Mouse (Mus musculus) forelimb bud, embryonic 11.5 days (tissue): ENCODE measurements around the gene Mettl16.

Experiments used
- DNase-seq: peaks from one replicate; pipeline ENCODE4 v3.0.0-alpha.2; 2012; ENCODE audit warnings: low read depth, low spot score

Gene Mettl16

DNA sequence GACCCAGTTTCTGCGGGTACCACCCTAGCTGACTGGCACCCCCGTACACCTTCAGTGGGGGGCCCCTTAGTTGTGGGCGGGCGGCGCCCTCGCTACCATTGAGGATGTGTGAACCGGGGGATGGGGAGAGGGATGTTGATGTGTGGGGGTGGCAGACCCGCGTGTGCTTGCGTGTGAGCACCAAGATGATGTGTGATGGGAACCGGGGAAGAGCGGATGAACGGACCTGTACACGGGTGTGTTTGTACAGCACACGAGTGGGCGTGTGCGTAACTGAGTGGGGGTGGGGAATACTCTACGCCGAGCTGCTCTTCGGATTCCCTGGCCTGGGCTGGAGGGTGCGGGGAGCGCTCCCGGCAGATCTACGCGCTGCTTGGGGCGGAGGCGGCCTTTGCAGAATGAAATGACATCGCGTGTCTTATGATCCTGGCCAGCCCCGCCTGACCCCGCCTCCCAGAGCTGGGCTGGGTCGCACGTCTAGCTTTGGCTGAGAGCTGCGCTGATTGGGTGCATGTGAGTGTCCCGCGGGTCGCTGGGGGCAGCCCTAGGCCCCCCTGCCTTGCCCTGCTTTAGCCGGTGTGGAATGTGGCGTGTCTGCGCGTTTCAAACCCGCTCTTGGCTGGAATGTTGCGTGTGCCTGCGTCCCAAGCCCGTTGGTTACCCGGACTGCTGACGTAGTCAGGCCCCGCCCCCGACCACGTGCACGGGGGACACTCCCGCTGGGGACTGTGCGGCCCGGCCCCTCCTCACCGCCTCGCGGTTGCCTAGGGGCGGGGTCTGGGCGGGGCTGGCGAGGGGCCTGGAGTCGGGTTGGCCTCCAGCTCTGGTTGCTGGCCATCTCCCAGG, 61.2 kb downstream of the Mettl16 start:
- peak; percentile 98 for DNase-seq

DNA sequence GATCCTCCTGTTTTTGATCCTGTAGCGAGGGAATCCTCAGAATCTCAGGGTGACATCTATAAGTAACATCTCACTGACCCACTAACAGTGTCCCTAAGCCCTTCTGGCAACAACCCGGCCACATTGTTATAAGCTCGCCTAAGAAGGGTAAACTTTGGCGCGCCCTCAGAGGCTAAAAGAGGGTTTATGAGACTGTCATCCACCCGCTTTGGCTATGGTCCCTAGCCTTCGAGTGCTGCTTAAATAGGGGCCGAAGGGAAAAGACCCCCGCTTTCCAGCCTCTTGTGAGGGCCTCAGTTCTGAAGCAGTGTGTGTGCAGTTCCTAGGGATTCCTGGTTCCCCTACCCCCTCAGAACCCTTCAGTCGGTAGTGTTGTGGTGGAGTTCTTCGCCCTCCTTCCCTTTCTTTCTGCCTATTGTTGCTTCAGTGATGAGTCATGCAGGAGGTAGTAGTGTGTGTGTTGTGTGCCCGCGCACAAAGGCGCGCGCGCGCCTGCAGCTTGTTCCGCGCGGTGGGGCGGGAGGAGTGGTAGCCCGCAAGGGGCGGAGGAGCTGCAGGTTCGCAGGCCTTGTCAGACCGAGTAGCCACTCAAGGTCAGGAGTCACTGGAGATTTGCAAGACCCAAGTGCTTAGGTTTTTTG, 62.0 kb downstream of the Mettl16 start:
- peak; percentile 41 for DNase-seq

DNA sequence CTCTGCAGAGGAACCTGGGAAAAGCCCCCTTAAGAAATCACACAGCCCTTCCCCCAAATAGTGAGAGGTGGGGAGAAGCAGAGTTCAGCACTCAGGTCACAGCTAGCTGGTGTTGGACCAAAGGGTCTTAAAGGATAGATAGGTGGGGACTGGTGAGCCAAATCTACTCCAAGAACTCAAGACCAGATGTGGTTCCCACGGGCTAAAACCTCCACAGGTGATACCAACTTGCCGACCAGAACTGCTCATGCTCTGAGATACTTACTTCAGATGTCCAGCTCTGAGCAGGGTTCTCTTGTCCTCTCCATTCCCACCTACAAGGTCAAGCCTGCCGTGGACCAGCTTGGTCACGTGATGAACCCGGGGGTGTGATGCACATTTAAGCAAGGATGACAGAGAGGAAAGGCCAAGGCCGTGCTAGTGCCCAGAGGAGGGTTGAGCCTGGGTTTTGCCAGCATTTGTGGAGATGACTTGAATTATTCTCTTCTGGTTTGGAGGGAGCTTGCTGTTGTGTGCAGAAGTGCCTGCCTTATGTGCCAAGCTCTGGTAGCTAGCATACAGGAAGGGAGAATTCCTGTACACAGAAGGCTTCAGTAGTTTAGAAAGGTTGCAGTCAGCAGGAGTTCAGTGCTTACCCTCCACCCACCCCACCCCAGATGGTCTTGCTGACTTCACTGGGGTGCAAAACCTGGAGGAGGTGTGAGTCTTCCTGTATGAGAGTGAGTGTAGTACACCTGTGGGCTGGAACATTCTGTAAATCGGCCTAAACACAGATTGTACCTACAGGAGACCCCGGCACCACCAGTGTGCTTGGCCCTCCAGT, 63.1 kb downstream of the Mettl16 start:
- DNase-seq, result no peak

DNA sequence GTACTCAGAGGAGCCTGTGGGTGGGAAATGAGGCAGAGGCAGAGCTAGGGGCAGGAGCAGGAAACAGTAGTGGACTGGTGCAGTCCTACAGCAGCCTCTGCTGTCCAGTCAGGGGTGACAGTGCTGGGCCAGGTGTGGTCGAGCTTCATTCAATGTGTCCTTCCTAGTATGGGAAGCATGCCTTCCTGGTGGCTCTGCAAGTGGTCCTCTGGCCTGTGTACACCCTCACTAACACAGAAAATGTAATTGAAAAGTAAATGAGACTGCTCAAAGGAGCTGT, 63.7 kb downstream of the Mettl16 start:
- no peak for DNase-seq

DNA sequence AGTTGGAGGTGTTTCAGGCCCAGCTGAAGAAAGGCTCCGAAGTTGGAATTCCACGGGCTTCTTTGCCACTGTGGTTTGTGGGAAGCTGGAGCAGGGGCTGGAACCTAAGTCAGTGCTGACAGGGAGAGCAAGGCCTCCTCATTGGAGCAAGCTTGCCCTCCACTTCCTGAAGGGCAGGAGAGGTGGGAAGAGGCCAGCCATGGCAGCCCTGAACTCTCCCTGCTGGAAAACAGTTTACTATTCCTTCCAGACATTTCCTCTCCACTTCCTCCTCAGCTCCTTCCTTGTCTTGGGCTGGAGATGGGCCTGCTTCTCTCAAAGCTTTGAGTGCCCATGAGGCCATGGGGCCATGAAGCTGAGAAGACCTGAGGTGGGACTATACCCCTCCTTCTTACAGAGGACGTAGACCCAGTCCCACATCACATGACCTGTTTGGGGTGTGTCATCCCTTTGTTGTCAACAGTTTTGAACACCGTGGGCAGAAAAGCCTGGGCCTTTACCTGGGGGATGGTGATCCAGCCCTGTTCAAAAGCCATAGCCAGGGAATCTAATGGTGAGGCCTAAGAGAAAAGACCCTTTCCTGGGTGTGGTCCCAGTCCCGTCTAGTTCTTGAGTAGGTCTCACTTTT, 64.1 kb downstream of the Mettl16 start:
- DNase-seq, result no peak

DNA sequence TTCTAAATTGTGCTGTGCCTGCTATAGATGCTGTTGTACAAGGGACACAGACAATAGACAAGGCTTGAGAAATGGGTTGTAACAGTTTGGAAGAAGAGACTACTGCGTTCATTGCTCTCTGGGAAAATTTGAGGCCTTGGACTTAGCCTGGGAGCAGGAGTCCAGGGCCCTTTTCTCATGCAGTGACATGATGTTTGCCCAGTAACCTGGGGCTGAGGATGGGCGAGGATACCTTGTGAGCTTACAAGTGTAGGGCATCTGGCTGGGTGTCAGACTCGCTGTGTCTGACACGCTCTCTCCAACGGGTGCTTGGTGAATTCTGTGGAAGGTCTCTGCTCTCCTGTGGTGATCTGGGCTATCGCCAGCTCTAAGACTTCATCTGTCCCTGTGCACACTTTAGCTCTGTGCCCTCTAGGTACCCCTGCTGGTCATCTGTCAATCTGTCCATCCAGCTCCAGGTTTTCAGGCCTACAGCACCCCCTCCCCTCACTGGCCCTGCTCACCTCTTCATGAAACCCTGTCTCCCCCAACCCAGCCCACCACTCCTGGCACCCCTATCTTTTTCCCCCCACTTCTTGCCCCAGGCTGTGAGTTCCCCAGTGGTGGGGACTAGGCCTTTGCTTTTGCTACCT, 65.1 kb downstream of the Mettl16 start:
- no peak for DNase-seq

DNA sequence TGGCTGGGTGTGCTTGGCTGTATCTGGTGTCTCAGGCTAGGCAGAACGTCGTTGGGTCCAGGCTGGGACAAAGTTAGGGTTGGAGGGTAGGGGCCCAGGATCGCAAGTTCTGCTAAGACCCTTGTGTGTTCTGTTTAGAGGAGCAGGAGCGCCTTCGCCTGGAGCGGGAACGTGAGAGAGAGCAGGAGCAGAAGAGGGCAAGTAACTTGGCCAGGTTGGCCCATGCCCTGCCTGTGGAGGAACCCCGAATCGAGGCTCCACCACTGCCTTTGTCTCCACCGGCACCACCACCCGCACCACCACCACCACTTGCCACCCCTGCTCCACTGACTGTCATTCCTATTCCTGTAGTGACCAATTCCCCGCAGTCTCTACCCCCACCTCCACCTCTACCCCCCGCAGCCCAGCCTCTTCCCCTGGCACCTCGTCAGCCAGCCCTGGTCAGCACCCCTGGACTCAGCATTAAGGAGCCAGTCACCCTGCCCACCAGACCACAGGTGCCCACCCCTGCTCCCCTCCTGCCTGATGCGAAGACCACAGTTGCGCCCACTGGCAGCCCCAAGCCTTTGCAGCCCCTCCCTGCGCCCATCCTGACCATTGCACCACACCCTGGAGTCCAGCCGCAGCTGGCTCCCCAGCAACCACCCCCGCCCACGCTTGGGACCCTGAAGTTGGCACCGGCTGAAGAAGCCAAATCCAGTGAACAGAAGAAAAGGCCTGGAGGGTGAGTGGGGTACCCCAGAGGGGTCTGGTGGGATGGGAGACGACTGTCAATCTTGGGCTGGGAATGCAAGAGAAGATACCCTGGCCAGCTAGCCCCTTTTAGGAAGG, 65.8 kb downstream of the Mettl16 start:
- DNase-seq, result no peak

DNA sequence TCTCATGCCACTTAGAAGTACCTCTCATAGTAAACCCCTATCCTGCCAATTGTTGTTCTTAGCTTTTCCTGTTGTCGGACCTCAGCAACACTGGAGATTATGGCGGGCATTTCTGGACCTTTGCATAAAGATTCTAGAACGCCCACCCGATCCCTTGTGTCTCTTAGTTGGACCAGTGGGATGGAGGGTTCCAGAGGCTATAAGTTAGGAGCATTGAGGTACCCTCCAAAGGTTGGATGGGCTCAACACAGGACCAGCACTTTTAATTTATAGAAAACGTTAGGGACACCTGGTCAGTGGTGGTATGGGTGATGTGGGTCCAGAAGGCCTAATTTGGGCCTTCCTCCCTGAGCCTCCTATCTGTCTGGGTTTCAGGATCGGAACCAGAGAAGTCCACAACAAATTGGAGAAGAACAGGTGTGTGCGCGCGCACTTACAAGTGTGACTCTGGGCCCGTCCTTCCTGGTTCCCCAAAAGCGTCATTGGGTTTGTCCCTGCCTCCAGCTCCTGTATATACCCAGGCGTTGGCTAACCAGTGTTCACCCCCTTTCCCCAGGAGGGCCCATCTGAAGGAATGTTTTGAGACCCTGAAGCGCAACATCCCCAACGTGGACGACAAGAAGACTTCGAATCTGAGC, 66.5 kb downstream of the Mettl16 start:
- DNase-seq, result no peak

DNA sequence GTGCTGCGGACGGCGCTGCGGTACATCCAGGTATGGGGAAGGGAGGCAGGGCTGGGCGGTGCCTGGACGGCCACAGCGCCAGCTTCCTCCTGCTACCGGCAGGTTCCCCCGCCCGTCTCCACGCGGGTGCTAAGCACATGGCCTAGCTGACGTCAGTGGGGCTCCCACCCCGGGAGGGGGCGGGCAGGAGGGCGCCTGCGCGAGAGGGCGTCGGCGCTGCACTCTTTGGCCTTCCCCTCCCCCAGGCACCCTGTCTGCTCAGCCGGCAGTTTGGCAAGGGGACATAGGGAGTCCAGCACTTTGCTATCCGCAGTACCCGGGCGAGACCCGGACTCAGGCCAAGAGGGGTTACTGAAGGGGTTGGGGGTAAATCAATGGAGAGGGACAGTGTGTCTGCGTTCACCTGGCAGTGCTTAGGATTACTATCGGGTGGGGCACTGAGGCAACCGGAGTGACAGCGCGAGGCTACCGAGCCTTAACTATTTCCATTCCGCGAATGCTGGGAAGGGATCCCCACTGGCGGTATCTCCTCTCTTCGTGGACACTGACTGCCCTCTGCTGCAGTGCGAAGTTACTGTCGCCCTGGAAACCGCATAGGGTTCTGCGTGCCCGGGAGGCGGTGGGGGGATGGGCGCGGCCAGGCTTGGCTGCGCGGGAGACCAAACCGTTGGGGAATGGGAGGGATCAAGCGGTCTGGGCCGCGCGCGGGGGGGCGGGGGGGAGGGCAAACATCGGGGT, 67.2 kb downstream of the Mettl16 start:
- peak; percentile 87 for DNase-seq

DNA sequence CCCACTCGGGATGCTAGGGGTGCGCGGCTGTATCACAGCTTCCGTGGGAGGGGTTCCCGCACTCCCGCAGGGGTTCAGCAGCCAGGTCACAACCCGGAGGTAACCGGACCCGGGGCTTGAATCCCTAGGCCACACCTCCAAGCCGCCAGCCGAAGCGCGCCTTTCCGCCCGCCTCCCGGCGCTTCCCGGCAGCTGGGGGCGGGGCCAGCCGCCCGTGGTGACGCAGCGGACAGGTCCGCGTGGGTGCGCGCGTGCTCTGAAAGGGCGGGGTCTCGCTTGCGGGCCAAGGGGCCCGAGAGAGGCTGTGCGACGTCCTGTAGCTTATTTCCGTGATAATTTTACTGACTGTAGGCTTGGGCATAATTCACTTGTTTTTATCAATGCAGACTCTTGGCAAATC, 67.8 kb downstream of the Mettl16 start:
- peak; percentile 90 for DNase-seq

DNA sequence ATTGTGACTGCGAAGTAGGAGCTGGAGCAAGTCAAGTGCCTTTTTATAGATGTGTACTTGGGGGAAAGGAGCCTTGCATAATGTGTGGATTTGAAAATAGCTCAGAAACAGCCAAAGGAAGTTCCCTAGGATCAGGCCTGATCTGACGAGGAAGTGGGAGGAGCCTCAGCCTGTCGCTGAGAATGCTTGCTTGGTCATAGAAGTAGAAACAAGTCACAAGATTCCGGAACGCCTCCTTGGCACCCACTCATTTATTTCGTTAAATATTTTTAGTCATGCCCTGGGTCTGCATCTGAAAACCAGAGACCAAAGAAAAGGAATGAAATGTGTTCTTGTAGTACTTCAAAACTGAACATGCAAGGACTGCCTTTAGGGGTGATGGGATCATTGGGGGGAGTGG, 68.3 kb downstream of the Mettl16 start:
- DNase-seq, result no peak

DNA sequence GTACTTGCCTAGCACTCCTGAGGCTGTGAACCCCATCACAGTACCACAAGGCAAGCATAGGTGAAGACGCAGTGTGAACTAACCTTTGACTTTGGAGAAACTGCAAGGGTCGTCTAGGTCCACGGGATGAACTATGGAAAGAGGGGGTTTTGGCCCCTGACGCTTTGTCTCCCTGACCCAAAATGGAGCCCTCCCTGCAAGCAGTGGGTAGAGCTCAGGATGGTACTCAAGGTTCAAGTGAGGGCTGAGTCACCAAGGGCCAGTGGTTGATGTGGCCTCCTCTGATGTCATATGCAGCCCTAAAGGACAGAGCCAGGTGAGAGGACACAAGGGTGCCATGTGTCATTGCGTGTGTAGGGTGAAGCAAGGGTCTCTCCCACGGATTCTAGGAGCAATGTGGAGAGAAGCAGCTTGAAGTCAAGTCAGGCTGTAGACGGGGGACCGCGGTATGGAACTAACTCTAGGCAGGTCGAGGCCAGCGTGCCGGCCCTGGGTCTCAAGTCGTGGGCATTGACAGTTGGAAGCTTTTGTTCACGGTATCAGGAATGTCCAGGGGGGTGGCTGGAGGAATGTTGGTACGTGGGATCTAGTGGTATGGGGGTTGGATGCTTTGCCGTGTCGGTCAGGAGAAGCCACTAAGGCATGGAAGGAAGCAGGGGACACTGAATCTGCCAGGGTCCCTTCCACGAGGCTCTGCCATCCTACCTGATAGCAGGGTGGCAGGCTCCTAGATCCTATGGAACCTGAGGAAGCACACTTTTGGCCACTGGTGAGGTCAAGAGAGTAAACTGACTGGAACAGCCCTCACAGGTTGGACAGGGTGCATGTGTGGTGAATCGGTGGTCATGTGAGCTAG, 69.5 kb downstream of the Mettl16 start:
- no peak for DNase-seq

DNA sequence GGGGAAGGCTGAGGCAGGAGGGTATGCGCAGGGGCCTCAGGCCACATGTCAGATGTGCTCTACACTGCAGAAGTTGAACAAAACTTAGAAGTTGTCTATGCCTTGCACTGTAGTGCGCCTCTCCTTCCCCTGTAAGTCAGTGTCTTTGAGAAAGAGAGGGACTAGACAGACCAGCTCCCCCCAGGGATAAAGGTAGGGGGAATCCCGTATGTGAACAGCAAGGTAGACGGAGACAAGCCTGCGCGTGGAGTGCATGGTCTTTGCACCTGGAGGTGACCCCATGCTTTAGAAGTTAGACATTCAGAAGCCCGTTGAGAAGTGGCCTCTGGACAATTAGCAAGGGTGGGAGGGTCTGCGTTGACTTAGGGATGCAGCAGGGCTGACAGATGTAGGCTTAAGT, 70.1 kb downstream of the Mettl16 start:
- DNase-seq, result no peak

DNA sequence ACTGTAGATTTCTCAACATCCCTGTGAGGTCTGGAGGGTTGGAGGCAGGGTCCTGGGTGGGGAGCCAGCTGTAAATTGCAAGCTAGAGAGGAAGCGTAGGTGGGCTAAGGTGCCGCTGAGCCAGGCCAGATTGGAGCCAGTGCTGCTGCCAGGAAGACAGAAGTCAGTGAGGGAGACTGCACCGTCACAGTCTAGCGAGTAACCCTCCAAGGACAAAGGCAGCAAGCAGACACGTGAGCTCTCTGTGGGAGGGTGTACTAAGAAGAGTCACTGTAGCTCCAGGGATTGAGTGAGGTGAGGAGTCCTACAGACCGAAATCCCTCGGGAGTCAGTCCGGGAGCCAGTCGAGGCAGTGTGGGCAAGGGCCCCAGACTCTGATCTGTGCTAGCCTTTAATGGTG, 70.7 kb downstream of the Mettl16 start:
- no peak for DNase-seq

DNA sequence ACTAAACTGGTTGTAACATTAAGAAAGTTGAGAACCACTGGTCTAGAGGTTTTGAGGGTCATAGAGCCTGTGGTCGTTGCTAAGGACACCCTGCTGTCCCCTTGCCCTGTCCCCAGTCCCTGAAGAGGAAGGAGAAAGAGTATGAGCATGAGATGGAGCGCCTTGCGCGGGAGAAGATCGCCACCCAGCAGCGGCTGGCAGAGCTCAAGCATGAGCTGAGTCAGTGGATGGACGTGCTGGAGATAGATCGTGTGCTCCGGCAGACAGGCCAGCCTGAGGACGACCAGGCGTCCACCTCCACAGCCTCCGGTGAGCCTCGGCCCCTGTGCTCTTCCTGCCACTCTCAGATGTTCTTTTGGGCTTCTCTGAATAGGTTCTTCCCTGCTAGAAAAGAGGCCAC, 71.4 kb downstream of the Mettl16 start:
- no peak for DNase-seq

DNA sequence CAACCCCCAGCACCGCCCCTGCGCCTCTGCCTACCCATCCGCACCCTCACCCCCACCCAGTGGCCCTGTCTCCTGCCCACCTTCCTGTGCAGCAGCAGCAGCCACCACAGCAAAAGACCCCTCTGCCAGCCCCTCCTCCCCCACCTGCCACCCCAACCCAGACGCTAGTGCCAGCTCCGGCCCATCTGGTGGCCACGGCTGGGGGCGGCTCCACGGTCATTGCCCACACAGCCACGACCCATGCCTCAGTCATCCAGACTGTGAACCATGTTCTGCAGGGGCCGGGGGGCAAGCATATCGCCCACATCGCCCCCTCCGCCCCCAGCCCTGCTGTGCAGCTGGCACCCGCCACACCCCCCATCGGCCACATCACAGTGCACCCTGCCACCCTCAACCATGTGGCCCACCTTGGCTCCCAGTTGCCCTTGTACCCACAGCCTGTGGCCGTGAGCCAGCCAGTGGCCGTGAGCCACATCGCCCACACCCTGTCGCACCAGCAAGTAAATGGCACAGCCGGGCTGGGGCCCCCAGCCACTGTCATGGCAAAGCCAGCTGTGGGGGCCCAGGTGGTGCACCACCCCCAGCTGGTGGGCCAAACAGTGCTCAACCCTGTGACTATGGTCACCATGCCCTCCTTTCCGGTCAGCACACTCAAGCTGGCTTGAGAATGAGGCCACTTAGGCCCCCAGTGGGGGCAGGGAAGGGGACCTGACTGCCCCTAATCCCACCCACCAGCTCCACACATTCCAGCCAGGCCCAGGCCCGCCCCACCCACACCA, 72.2 kb downstream of the Mettl16 start:
- DNase-seq, result no peak

DNA sequence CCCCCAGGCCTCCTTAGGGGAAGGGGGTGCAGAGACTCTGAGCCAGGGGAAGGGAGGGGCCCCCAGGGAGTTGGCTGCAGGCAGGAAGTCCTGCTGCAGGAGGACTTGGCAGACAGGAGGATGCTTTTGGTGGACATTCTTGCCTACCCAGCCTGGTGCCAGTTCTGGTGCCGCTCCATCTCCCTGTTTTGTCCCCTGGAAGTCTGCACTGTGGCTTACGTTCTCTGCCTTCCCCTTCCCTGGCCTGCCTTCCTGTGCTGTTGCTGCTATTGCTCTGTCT, 72.7 kb downstream of the Mettl16 start:
- no peak for DNase-seq

DNA sequence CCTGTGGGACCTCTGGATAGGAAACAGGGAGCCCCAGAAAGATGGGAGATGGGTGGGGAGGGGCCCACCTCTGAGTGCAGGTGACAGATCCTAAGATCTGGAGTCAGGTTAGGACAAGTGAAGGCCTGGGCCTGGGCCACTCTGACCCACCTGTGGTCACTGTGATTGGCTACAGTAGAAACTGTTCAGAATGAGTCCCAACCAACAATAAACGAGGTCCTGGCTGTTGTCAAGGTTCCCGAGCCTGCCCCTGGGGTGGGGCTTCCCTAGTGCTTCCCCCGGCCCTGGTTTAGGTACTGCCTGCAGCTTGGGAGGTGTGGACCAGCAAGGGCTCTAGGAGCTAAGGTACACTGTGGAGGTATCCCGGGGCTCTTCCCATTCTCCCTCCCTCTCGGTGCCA, 73.1 kb downstream of the Mettl16 start:
- DNase-seq, result no peak
